Mouse (Mus musculus): ENCODE results near the gene Rars.

DNA sequence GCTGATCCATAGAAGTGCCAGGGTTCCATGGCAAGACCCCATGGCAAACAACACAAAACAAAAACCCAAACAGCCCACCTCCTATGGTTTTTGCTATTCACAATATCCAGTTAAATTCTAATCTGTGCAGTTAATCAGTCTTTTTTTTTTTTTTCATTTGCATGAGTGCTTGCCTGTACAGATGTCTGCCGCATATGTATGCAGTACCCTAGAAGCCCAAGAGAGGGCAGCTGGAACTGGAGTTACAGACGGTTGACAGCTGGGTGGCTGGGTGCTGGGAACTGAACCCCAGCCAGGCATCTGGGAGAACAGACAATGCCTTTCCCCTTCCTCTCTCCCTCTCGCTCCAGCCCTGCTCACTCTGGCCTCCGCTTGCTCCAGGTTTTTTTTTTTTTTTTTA lies 49.8 kb downstream of the Rars start:
- no peak for TF ChIP-seq CTCF (IDR thresholded peaks at IDR 0.05; ENCODE audit: low read depth)
- no peak for TF ChIP-seq EP300 (IDR thresholded peaks at IDR 0.05; ENCODE audit: low read depth)
